Mouse (Mus musculus): ENCODE results near the gene Stxbp6.
"Not testable (repeated sequence)": the region's sequence is repeated elsewhere in the genome, so short reads cannot be mapped to it uniquely, and the experiment has no call there.

Stxbp6 gene

GRCm38 (mm10) chr12:45074611-45075342, at the start of gene Stxbp6:
TSS of gene Stxbp6 (minus strand) at chr12:45074709.
- DNase-seq (ENCODE audit: low read depth): no peak

GRCm38 (mm10) chr12:45102954-45103353, 28.4 kb upstream of the Stxbp6 start:
- not testable (repeated sequence) for DNase-seq (ENCODE audit: low read depth)

GRCm38 (mm10) chr12:45093732-45094131, 19.2 kb upstream of the Stxbp6 start:
- DNase-seq (ENCODE audit: low read depth): no peak

- DNase-seq (ENCODE audit: low read depth): no peak
These were observed 17.9 kb upstream of the Stxbp6 start for GRCm38 (mm10) chr12:45092444-45092843.

GRCm38 (mm10) chr12:45083145-45083475, 8.6 kb upstream of the Stxbp6 start:
- DNase-seq (ENCODE audit: low read depth): no peak

GRCm38 (mm10) chr12:45082379-45083144, 8.1 kb upstream of the Stxbp6 start:
- no peak for DNase-seq (ENCODE audit: low read depth)

- DNase-seq (ENCODE audit: low read depth): no peak
These were observed 7.1 kb upstream of the Stxbp6 start for GRCm38 (mm10) chr12:45081617-45082016.

- no peak for DNase-seq (ENCODE audit: low read depth)
These were observed 6.2 kb upstream of the Stxbp6 start for GRCm38 (mm10) chr12:45080753-45081122.

- no peak for DNase-seq (ENCODE audit: low read depth)
These were observed 5.7 kb upstream of the Stxbp6 start for GRCm38 (mm10) chr12:45080036-45080752.

GRCm38 (mm10) chr12:45075631-45076030, 1.1 kb upstream of the Stxbp6 start:
- DNase-seq (ENCODE audit: low read depth): no peak

- DNase-seq (ENCODE audit: low read depth): no peak
These were observed 387 bp downstream of the Stxbp6 start for GRCm38 (mm10) chr12:45074042-45074601.

GRCm38 (mm10) chr12:45073331-45074041, 1.0 kb downstream of the Stxbp6 start:
- no peak for DNase-seq (ENCODE audit: low read depth)

GRCm38 (mm10) chr12:45072185-45072584, 2.3 kb downstream of the Stxbp6 start:
- no peak for DNase-seq (ENCODE audit: low read depth)

- DNase-seq (ENCODE audit: low read depth): no peak
These were observed 4.3 kb downstream of the Stxbp6 start for GRCm38 (mm10) chr12:45070186-45070585.

- no peak for DNase-seq (ENCODE audit: low read depth)
These were observed 6.3 kb downstream of the Stxbp6 start for GRCm38 (mm10) chr12:45068145-45068754.

GRCm38 (mm10) chr12:45067686-45068085, 6.8 kb downstream of the Stxbp6 start:
- DNase-seq (ENCODE audit: low read depth): no peak

GRCm38 (mm10) chr12:45067047-45067685, 7.3 kb downstream of the Stxbp6 start:
- no peak for DNase-seq (ENCODE audit: low read depth)

GRCm38 (mm10) chr12:45063606-45064005, 10.9 kb downstream of the Stxbp6 start:
- DNase-seq (ENCODE audit: low read depth): no peak

GRCm38 (mm10) chr12:45061336-45061735, 13.2 kb downstream of the Stxbp6 start:
- no peak for DNase-seq (ENCODE audit: low read depth)

- no peak for DNase-seq (ENCODE audit: low read depth)
These were observed 13.7 kb downstream of the Stxbp6 start for GRCm38 (mm10) chr12:45060804-45061203.

- DNase-seq (ENCODE audit: low read depth): no peak
These were observed 16.5 kb downstream of the Stxbp6 start for GRCm38 (mm10) chr12:45058007-45058406.
